Mouse (Mus musculus): ENCODE measurements around the gene Mgat4c.

DNA sequence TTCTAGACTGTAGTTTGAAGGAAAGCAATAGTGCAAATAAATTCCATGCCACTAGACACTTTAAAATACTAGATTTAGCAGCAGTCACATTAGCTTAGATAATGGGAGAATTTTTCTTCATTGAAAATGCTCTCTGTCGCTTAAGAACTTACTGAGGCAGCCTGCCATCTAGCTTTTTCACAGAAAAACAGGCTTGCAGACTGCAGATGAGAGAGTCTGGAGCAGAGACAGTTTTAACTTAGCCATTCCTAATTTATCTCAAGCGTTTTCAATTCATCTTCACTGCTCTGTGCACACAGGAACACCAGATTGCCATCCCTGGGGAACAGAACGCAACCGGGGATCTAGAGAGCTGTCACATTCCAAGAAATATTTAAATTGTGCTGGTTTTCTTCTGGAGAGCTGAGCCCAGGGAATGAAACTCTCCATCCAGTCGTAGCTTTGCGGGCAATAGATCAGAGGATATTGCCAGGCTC, at the start of gene Mgat4c:
- TF ChIP-seq CTCF (IDR thresholded peaks at IDR 0.05; ENCODE audit: control insufficient read depth, insufficient read depth, low read length) (no peak), POLR2A (IDR thresholded peaks at IDR 0.05; ENCODE audit: borderline replicate concordance, control insufficient read depth, low read depth, low read length) (no peak)
